Mouse (Mus musculus) liver, embryonic 14.5 days (tissue): ENCODE measurements around the gene Kank1.

Experiments used
- CTCF ChIP-seq: IDR thresholded peaks from 2 replicates; pipeline ENCODE4 v1.5.1; 2016; ENCODE audit warnings: antibody characterized with exemption, low read depth, control low read depth
- EP300 ChIP-seq: IDR thresholded peaks from 2 replicates; pipeline ENCODE4 v1.6.1; 2016; ENCODE audit warnings: antibody characterized with exemption, low read depth

DNA sequence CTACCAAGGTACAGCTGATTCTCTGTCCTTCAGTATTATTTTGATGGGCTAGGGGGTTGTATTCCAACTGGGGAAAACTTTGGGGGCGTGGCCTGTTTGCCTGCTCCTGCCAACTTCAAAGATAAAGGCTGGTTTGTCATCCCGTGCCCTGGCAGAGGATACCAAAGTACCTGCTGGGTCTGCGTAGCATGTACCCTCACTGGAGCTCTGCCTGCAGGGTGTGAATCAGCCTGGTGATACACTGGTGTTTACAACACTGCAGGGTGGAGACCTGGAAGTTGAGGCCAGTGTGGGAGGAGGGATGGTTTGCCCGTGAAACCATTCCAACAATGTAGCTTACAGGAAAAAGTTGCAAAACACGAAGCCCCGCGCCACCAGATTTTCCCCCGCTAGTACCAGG lies 149.2 kb downstream of the Kank1 start:
- no peak for TF ChIP-seq CTCF
- no peak for TF ChIP-seq EP300
